Mouse (Mus musculus): Measurements from ENCODE around the gene H2-Q4.
"Not testable (repeated sequence)": the region's sequence is repeated elsewhere in the genome, so short reads cannot be mapped to it uniquely, and the experiment has no call there.

- TF ChIP-seq CTCF (conservative IDR thresholded peaks at IDR 0.05; ENCODE audit: insufficient read depth, insufficient read length, low read depth, low read length); POLR2A (IDR thresholded peaks at IDR 0.05; ENCODE audit: low read depth, low read length): not testable (repeated sequence)
These were observed 49.7 kb upstream of the H2-Q4 start for GRCm38 (mm10) chr17:35329714-35330113.

Measured in kidney, adult 2 months (tissue).